Mouse (Mus musculus) bone marrow macrophage, adult 2 months (primary cell): Measurements from ENCODE around the gene 2010003K11Rik.

ENCODE experiments used
- CTCF ChIP-seq: IDR thresholded peaks from 2 replicates; pipeline ENCODE4 v1.5.1; 2012; ENCODE audit warnings: low read depth, mild to moderate bottlenecking, low read length, moderate library complexity
- POLR2A ChIP-seq: IDR thresholded peaks from 2 replicates; pipeline ENCODE4 v1.6.1; 2012; ENCODE audit warnings: mild to moderate bottlenecking, low read depth, low read length, borderline replicate concordance

DNA sequence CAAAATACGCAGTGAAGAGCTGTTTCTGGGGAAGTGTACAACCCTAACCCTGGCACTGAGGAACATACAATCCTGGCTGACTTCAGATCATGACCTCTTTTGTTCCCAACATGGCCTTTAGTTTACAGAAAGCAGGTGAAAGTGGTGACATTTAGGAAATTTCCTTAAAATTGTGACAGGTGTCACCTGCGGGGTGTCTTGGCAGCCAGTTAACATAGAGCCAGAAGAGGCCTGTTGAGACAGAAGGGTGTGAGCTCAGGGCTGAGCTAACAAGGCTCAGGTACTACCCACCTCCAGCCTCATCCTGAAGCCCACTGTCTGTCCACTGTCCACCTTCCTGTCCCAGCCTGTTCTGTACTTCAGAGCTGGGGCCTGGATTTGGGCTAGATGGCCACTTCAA lies 18.3 kb downstream of the 2010003K11Rik start:
- no peak for TF ChIP-seq CTCF
- TF ChIP-seq POLR2A: no peak
